Mouse (Mus musculus): Measurements from ENCODE around the gene Foxn1.

The Foxn1 gene

GRCm38 (mm10) chr11:78324965-78325364 is 61.4 kb downstream of the Foxn1 start:
- DNase-seq = no peak

- DNase-seq = no peak
These were observed 62.2 kb downstream of the Foxn1 start for GRCm38 (mm10) chr11:78324000-78324785.

- DNase-seq = peak; percentile 92 to 96
These were observed 63.5 kb downstream of the Foxn1 start, which contains the start of gene Aldoc for GRCm38 (mm10) chr11:78322860-78323259. Gene Aldoc (plus strand): TSS chr11:78322968.

GRCm38 (mm10) chr11:78322076-78322831 is 64.1 kb downstream of the Foxn1 start:
- DNase-seq = no peak

GRCm38 (mm10) chr11:78318411-78318810 is 67.9 kb downstream of the Foxn1 start:
- DNase-seq = no peak

- peak in 1 of 2 experiments; percentile 31 for DNase-seq
These were observed 72.7 kb downstream of the Foxn1 start for GRCm38 (mm10) chr11:78313662-78314061.

- DNase-seq = no peak
These were observed 75.4 kb downstream of the Foxn1 start for GRCm38 (mm10) chr11:78310861-78311511.
